Mouse (Mus musculus) small intestine, adult 2 months (tissue): Measurements from ENCODE around the gene Elp4.

Experiments used
- CTCF ChIP-seq: fragments of 200-500 bp; IDR thresholded peaks from 2 replicates; pipeline ENCODE4 v1.5.1; 2012; ENCODE audit warnings: low read depth, mild to moderate bottlenecking, control low read depth, inconsistent platforms, low read length, moderate library complexity, mixed read lengths; ENCODE audit not compliant: insufficient replicate concordance, insufficient read length; ENCODE audit errors: extremely low read depth
- POLR2A ChIP-seq: fragments of 200-500 bp; IDR thresholded peaks from 2 replicates; pipeline ENCODE4 v1.6.1; 2012; ENCODE audit warnings: low read depth, mild to moderate bottlenecking, control low read depth, inconsistent platforms, low read length, moderate library complexity

GRCm38 (mm10) chr2:105674875-105675729 lies 229.3 kb downstream of the Elp4 start:
- no peak for TF ChIP-seq CTCF
- TF ChIP-seq POLR2A = no peak
